Mouse (Mus musculus) left cerebral cortex, adult 9 months (tissue): ENCODE measurements around the gene Colec11.

Experiments used
- DNase-seq, 2 experiments: peaks; one replicate each; pipeline ENCODE4 v3.0.0; 2022; ENCODE audit warnings: low spot score in 2 of 2

Gene Colec11

GRCm38 (mm10) chr12:28623195-28623594 lies at the start of gene Colec11:
Colec11 (minus strand) TSS chr12:28623377.
- no peak for DNase-seq

GRCm38 (mm10) chr12:28667287-28667686 lies 44.1 kb upstream of the Colec11 start:
- no peak for DNase-seq

- DNase-seq, result no peak
Observed at GRCm38 (mm10) chr12:28666734-28667133, 43.6 kb upstream of the Colec11 start.

- no peak for DNase-seq
Observed at GRCm38 (mm10) chr12:28662628-28663027, 39.5 kb upstream of the Colec11 start.

- DNase-seq, result peak; percentile 76 to 92
Observed at GRCm38 (mm10) chr12:28649141-28650110, 26.2 kb upstream of the Colec11 start, which contains the start of gene Rnaseh1. Rnaseh1 (plus strand) TSS chr12:28649602.

- DNase-seq, result no peak
Observed at GRCm38 (mm10) chr12:28638778-28639177, 15.6 kb upstream of the Colec11 start.

- no peak for DNase-seq
Observed at GRCm38 (mm10) chr12:28636543-28636942, 13.4 kb upstream of the Colec11 start.

GRCm38 (mm10) chr12:28635535-28636476 lies 12.6 kb upstream of the Colec11 start, which contains the start of gene Rps7:
Rps7 (minus strand) TSS chr12:28635953.
- peak; percentile 81 to 95 for DNase-seq

GRCm38 (mm10) chr12:28635058-28635534 lies 11.9 kb upstream of the Colec11 start:
- no peak for DNase-seq

GRCm38 (mm10) chr12:28628436-28628835 lies 5.3 kb upstream of the Colec11 start:
- DNase-seq, result no peak

- no peak for DNase-seq
Observed at GRCm38 (mm10) chr12:28627092-28627491, 3.9 kb upstream of the Colec11 start.

- no peak for DNase-seq
Observed at GRCm38 (mm10) chr12:28625407-28625806, 2.2 kb upstream of the Colec11 start.

- DNase-seq, result no peak
Observed at GRCm38 (mm10) chr12:28624251-28624650, 1.1 kb upstream of the Colec11 start.

- DNase-seq, result no peak
Observed at GRCm38 (mm10) chr12:28622641-28623040, 536 bp downstream of the Colec11 start.

GRCm38 (mm10) chr12:28622167-28622532 lies 1.0 kb downstream of the Colec11 start:
- DNase-seq, result peak in 1 of 2 experiments; percentile 44

- DNase-seq, result no peak
Observed at GRCm38 (mm10) chr12:28621451-28622166, 1.6 kb downstream of the Colec11 start.

GRCm38 (mm10) chr12:28617297-28617696 lies 5.9 kb downstream of the Colec11 start:
- DNase-seq, result no peak

- DNase-seq, result no peak
Observed at GRCm38 (mm10) chr12:28614401-28614800, 8.8 kb downstream of the Colec11 start.

GRCm38 (mm10) chr12:28612391-28612790 lies 10.8 kb downstream of the Colec11 start:
- peak; percentile 51 to 64 for DNase-seq

- DNase-seq, result peak in 1 of 2 experiments; percentile 55
Observed at GRCm38 (mm10) chr12:28607546-28608305, 15.5 kb downstream of the Colec11 start.
